Mouse (Mus musculus) lung, postnatal 0 days (tissue): ENCODE measurements around the gene Rundc3b. TPM values are rescaled to one million over a fixed set of nuclear protein-coding genes. Genes with fewer than 3 reads are reported as not detected.
A peak's percentile ranks its signal among the peaks of the same experiment; 100 is the strongest.

ENCODE experiments used
- ATAC-seq: fragments of 200-750 bp; cut with Nextera tagmentation; 2 replicates; pipeline ENCODE4 v1.8.0; 2017; ENCODE audit warnings: moderate library complexity
- DNase-seq: peaks from one replicate; pipeline ENCODE4 v3.0.0-alpha.2; 2016; ENCODE audit warnings: low spot score
- H3K27ac ChIP-seq: fragments of 300-500 bp; sonication (generic); 2 replicates; pipeline ENCODE4 v1.5.1; 2014; ENCODE audit warnings: antibody characterized with exemption, mild to moderate bottlenecking, low read length, mixed read lengths
- H3K27me3 ChIP-seq: fragments of 300-500 bp; sonication (generic); replicated peaks from 2 replicates; pipeline ENCODE4 v1.6.1; 2014; ENCODE audit warnings: low read length, mixed read lengths; ENCODE audit not compliant: insufficient read depth
- H3K36me3 ChIP-seq: fragments of 300-500 bp; sonication (generic); 2 replicates; pipeline ENCODE4 v1.6.1; 2014; ENCODE audit warnings: low read length, mixed read lengths; ENCODE audit not compliant: insufficient read depth
- H3K4me1 ChIP-seq: fragments of 300-500 bp; sonication (generic); 2 replicates; pipeline ENCODE4 v1.6.1; 2014; ENCODE audit warnings: antibody characterized with exemption, low read depth, low read length, mixed read lengths; ENCODE audit not compliant: insufficient read depth
- H3K4me2 ChIP-seq: fragments of 300-500 bp; sonication (generic); replicated peaks from 2 replicates; pipeline ENCODE4 v1.6.1; 2014; ENCODE audit warnings: low read depth, mild to moderate bottlenecking, low read length, moderate library complexity, mixed read lengths
- H3K4me3 ChIP-seq: fragments of 300-500 bp; sonication (generic); 2 replicates; pipeline ENCODE4 v1.5.1; 2014; ENCODE audit warnings: low read depth, low read length
- H3K9ac ChIP-seq: fragments of 300-500 bp; sonication (generic); replicated peaks from 2 replicates; pipeline ENCODE4 v1.6.1; 2014; ENCODE audit warnings: low read depth, mild to moderate bottlenecking
- H3K9me3 ChIP-seq: fragments of 300-500 bp; sonication (generic); 2 replicates; pipeline ENCODE4 v1.6.1; 2016; ENCODE audit warnings: low read length, mixed read lengths
- CTCF ChIP-seq: IDR thresholded peaks from 2 replicates; pipeline ENCODE4 v1.5.1; 2016; ENCODE audit warnings: antibody characterized with exemption, mild to moderate bottlenecking
- EP300 ChIP-seq: IDR thresholded peaks from 2 replicates; pipeline ENCODE4 v1.6.1; 2016; ENCODE audit warnings: antibody characterized with exemption, mild to moderate bottlenecking, control low read depth
- WGBS: fragments of 180-500 bp; shearing (Covaris S2); extraction: QIAGEN DNeasy Blood & Tissue Kit; methylation state at CpG from one replicate; pipeline ENCODE4 v1.1.7; 2014; 5-methylcytosine and 5-hydroxymethylcytosine counted together
- polyA plus RNA-seq: library from polyadenylated mRNA; unstranded; fragments of >200 nt; fragmentation: Nextera tagmentation; extraction: Ambion mirVana; gene quantifications from 2 replicates; pipeline ENCODE4 v1.2.1, GENCODE M21; 2015

Rundc3b gene
- polyA plus RNA-seq, 1 experiment from 2014 or later = 0.58 TPM

DNA sequence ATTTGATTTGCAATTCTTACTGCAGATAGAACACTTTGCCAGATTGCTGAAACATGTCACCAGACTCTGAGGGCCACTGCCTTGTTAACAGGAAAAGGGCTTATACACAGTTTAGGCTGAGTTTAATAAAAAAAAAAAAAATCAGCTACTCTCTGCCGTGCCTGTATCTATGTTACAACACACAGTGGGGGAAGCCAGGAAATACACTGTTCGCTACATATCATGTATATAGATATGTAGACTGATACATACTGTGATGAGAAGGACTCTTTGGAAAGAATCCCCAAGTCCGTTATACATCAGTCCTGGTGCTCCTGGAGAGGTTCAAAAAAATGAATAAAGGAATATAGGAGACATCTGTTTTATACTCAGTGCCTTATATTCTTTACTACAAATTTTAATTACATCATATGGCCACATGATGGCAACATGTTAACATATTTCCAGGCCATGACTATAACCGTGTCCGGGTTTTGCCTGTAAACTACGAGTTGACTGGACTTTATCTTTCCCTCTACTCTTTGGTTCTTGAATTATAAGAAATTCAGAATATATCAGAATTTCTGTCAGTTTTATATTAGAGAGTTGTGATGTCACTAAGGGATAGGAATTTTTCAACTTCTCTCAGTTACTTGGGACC lies 133.2 kb downstream of the Rundc3b start:
- H3K4me3 ChIP-seq = no peak overlapping the region
- no peaks in the 10 kb centered on the region for H3K27me3 ChIP-seq
- H3K4me1 ChIP-seq = no peaks in the 10 kb centered on the region
- H3K4me2 ChIP-seq = no peak overlapping the region
- 29% methylated on average over 6 of the region's 6 CpGs for WGBS
- TF ChIP-seq CTCF (peak; percentile 62), EP300 (no peak)
- no peaks in the 10 kb centered on the region for H3K36me3 ChIP-seq
- H3K9me3 ChIP-seq = no peaks in the 10 kb centered on the region
- ATAC-seq = no peak
- no peak overlapping the region for H3K9ac ChIP-seq
- peak; percentile 69 for DNase-seq
- H3K27ac ChIP-seq = no peak overlapping the region

GRCm38 (mm10) chr5:8488701-8489297 lies 134.0 kb downstream of the Rundc3b start:
- H3K4me3 ChIP-seq = no peak overlapping the region
- no peak overlapping the region for H3K9ac ChIP-seq
- DNase-seq (no peak), ATAC-seq (no peak)
- H3K27me3 ChIP-seq = no peaks in the 10 kb centered on the region
- no peaks in the 10 kb centered on the region for H3K36me3 ChIP-seq
- 100% methylated on average over 2 of the region's 2 CpGs for WGBS
- H3K4me1 ChIP-seq = no peaks in the 10 kb centered on the region
- no peak overlapping the region for H3K4me2 ChIP-seq
- TF ChIP-seq EP300 = no peak
- no peak for TF ChIP-seq CTCF
- no peak overlapping the region for H3K27ac ChIP-seq
- no peaks in the 10 kb centered on the region for H3K9me3 ChIP-seq

DNA sequence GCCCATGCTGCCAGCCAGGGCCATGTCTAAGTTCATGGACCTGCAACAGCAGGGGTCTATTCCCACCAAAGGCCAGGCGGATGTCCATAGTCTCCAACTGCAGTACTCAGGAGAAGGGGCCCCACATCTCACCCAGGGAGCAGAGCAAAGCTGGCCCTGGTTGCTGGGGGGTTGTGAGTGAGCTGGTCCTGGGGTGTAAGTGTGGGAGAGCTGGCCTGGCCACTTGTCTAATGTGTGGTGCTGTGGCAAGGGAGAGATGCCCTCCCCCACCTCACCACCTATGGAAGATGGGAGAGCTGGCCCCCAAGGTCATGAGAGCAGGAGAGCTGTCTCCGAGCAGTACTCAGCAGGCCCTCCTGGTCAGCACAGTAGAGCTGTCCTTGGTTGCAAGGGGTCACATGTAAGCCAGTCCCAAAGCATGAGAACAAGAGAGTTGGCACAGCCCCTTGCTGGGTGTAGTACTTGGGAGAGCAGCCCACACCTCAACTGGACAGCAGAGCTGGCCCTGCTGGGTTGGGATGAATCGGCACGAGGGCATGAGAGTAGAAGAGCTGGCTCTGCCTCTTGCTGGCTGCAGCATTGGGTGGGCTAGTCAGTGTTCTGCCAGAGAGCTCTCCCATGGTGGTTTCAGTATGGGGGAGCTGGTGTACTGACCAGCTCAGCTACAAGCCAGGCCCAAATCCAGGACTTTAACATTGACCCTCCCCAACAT lies 134.6 kb downstream of the Rundc3b start:
- no peaks in the 10 kb centered on the region for H3K4me1 ChIP-seq
- H3K27ac ChIP-seq = no peak overlapping the region
- no peaks in the 10 kb centered on the region for H3K36me3 ChIP-seq
- no peak overlapping the region for H3K4me3 ChIP-seq
- no peak for DNase-seq
- TF ChIP-seq CTCF (no peak), EP300 (no peak)
- no peaks in the 10 kb centered on the region for H3K9me3 ChIP-seq
- ATAC-seq = no peak; the same call in 1 of the 2 replicates
- H3K9ac ChIP-seq = no peak overlapping the region
- WGBS = 68% methylated on average over 4 of the region's 4 CpGs
- H3K4me2 ChIP-seq = no peak overlapping the region
- H3K27me3 ChIP-seq = no peaks in the 10 kb centered on the region

DNA sequence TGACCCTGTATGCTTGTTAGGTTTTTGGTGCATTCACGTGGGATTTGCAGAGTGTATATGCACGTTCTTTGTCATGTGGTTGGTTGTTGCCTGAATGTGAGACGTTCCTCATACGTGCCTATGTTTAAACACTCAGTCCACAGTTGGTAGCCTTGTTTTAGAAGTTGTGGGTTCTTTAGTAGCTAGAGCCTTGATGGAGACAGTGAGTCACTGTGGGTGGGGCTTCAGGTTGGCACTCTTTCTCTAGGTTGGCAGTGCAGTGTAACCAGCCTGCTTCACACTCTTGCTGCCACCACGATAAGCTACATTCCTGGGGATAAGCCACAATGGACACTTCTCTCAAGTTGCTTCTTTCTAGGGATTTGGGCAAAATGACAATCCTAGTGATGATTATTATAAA lies 166.2 kb downstream of the Rundc3b start:
- no peaks in the 10 kb centered on the region for H3K36me3 ChIP-seq
- no peak overlapping the region for H3K4me3 ChIP-seq
- H3K27me3 ChIP-seq = no peaks in the 10 kb centered on the region
- WGBS = 77% methylated on average over 5 of the region's 5 CpGs
- ATAC-seq = no peak
- H3K4me2 ChIP-seq = no peak overlapping the region
- H3K9me3 ChIP-seq = no peaks in the 10 kb centered on the region
- no peak for TF ChIP-seq EP300
- TF ChIP-seq CTCF = no peak
- H3K27ac ChIP-seq = no peak overlapping the region
- H3K4me1 ChIP-seq = no peaks in the 10 kb centered on the region
- H3K9ac ChIP-seq = no peak overlapping the region
- DNase-seq = no peak

DNA sequence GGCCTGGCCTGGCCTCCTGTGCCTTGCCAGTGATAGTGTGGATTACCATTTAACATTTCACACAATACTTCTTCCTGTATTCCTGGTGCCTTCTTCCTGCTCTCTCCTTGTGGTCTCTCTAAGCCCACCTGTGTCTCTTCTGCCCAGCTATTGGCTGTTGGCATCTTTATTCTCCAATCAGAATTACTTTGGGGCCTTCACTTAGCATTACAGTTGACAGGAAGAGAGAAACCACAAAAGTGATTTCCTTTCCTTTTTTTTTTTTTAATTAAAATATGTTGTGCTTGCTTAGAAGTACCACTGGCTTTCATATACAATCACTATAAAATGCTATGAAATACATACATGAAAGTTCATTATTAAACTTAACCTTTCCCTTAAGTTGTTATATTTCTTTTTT lies 167.2 kb downstream of the Rundc3b start:
- H3K27me3 ChIP-seq = no peaks in the 10 kb centered on the region
- H3K36me3 ChIP-seq = no peaks in the 10 kb centered on the region
- no peak overlapping the region for H3K27ac ChIP-seq
- H3K4me2 ChIP-seq = no peak overlapping the region
- no peaks in the 10 kb centered on the region for H3K9me3 ChIP-seq
- no peak overlapping the region for H3K4me3 ChIP-seq
- ATAC-seq (no peak), DNase-seq (no peak)
- TF ChIP-seq CTCF = no peak
- TF ChIP-seq EP300 = no peak
- H3K9ac ChIP-seq = no peak overlapping the region
- no peaks in the 10 kb centered on the region for H3K4me1 ChIP-seq

Other genes starting within 250 kb of the Rundc3b start
- gene Dbf4, start 200.2 kb downstream of the Rundc3b start, polyA plus RNA-seq = 10.5 and 10.8 TPM in 2 replicates
- 8.6 and 9.0 TPM in 2 replicates for gene Slc25a40, start 200.1 kb downstream of the Rundc3b start, polyA plus RNA-seq
- gene Abcb1a, start 37.1 kb upstream of the Rundc3b start, polyA plus RNA-seq = 3.7 and 4.7 TPM in 2 replicates
- 1.4 and 1.8 TPM in 2 replicates for gene Abcb1b, start 175.2 kb upstream of the Rundc3b start, polyA plus RNA-seq